Mouse (Mus musculus) ZHBTc4 (cell line): ENCODE results near the gene Nsun4.

Experiments used
- DNase-seq: peaks from one replicate; pipeline ENCODE4 v3.0.0-alpha.2; 2011; ENCODE audit warnings: low read depth, low spot score

Gene Nsun4

GRCm38 (mm10) chr4:116048130-116048920, 5.4 kb downstream of the Nsun4 start:
- DNase-seq, result no peak

DNA sequence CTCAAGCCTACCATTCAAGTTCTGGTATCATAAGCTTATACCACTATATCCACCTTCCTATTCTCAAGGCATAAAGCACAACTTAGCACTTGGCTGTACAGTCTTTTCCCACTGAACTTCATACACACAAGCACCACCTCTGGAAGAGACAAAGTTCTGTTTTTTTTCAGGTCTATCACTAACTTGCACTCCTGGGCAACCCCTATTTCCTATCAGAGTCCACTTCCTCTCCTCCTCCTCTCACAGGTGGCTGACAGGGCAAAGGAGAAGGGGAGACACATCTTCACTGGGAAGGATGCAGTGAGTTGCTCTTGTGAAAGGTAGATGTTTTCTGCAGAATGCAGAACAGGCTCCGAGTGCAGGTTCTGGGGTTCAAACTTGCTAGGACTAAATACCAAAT, 6.0 kb downstream of the Nsun4 start:
- no peak for DNase-seq

- DNase-seq, result no peak
Observed at GRCm38 (mm10) chr4:116046604-116047003, 7.1 kb downstream of the Nsun4 start.

DNA sequence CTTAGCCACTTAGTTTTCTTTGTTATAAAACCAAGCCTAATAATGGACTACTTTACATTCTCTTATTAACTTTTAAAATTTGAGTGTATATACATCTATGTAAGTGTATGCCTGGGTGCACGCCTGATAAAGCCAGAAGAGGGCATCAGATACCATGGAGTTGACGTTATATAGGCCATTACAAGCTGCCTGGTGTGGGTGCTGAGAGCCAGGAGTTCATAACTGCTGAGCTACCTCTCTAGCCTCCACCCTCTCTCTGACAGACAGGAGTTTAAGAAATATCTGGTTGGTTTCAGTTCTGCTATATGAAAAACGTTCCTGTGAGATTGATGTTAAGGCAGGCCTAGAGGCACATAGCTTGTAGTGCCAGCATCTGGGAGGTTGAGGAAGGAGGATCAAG, 11.5 kb downstream of the Nsun4 start:
- DNase-seq, result no peak

DNA sequence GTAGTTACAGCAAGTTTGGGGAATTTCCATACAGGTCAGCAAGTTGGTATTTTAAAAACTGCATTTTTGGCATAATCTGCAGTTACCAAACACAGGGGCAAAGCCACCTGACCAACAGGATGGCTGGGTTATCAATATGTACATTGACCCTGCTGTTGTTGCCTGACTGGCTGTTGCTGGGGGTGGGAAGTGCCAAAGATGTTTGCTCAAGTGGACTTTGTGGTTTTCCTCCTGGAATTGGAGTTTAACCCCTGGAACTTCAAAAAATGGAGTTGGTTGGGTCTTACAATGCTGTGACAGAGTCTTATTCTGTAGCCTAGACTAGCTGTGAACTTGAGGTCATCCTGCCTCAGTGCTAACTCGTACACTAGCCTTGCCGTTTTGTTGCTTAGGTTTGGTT, 13.2 kb downstream of the Nsun4 start:
- no peak for DNase-seq

GRCm38 (mm10) chr4:116033374-116033773, 20.3 kb downstream of the Nsun4 start:
- no peak for DNase-seq

DNA sequence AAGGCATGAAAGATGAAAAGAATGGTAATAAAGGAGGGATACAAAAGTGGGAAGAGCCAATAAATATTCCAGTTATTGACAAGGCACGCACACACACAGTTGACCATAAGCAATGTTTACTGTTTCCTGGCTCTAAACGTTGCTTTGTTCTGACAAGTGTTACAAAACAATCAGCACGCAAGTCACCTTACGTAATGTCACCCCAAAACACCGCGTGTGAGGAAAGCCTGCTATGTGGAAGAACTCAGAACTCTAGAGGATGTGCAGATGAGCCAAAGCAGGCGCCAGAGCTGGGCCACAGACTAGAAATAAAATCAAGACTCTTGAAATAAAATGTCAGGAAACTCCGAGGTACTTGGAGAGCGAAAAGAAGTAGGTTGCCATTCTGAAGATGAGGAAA, 20.8 kb downstream of the Nsun4 start:
- DNase-seq, result no peak

- DNase-seq, result no peak
Observed at GRCm38 (mm10) chr4:116017902-116018746, 35.6 kb downstream of the Nsun4 start, which contains the start of gene Faah. TSS of gene Faah (minus strand) at chr4:116017926.

GRCm38 (mm10) chr4:116017300-116017901, 36.3 kb downstream of the Nsun4 start:
- peak; percentile 89 for DNase-seq

DNA sequence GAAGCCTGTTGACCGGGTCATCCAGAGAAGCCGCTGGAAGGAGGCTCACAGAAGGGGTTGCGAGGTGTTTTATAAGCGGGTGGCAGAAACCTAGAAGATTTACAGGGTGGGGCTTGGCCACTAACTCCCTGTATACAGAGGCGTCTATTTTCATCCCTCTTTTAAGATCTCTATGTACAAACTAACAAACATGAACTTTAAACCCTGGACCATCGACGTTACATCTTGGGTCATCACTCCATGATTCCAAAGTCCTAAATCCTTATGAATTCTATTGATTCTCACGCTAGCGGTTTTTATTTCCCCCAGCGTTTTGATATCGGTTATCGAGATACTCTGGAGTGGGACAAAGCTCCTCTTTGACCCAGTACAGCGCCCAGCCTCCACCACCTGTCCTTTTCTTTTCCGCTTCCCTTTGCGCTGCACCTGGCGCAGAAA, 36.8 kb downstream of the Nsun4 start:
- no peak for DNase-seq

- DNase-seq, result no peak
Observed at GRCm38 (mm10) chr4:116016396-116016795, 37.3 kb downstream of the Nsun4 start.

DNA sequence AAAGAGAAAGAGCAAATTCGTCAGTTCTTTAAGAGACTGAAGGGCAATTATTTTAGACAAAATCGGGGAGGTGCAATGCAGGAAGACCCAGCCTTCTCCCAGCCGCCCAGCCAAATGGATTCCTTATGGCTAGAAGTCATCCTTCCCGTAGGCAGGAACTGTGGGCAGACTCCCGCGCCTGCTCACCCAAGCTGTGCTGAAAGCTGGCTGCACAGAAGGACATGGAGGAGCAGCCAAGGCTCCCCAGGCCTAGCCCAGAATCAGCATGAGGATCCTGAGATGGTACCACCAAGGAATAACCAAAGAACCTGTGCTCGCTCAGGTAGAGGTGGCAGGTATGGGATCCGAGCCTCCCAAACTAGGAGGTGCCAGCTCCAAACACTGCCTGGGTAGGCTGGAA, 37.7 kb downstream of the Nsun4 start:
- no peak for DNase-seq

GRCm38 (mm10) chr4:116015502-116015901, 38.2 kb downstream of the Nsun4 start:
- DNase-seq, result no peak

DNA sequence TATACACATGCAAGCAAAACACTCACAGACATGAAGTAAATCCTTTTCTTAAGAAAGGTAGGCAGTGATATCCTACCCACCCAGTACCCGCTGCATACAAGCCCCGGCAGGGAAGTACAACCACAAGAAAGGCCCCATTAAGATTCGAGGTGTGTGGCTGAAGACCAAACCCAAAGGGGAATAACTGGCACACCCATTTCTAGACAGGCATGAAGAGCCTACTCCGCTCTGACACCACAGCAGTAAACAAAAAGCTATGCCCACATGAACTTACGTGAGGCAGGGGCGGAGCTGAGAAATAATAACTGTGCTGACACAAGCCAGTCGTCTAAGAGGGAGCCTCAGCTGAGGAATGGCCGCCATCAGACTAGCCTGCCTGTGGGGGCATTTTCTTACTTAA, 43.5 kb downstream of the Nsun4 start:
- no peak for DNase-seq

- DNase-seq, result no peak
Observed at GRCm38 (mm10) chr4:116001206-116001605, 52.5 kb downstream of the Nsun4 start.

- DNase-seq, result no peak
Observed at GRCm38 (mm10) chr4:116000671-116001070, 53.0 kb downstream of the Nsun4 start.

DNA sequence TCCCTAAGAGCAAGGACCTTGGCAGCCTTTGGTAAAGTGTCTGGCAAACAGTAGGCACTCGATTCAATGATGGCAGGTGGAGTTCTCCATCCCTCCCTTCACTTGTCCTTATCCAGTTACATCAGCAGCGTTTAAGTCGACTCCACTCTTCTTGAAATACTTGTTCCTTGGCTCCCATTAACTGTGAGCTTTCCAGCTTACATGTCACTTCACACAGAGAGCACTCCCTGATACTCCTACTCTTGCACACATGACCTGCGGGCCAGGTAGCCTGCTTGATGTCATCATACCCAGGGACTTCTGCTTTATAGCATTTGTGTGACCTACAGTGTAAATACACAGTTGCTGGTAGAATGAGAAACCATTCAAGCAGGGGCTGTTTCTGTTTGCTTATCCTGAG, 56.9 kb downstream of the Nsun4 start:
- no peak for DNase-seq

DNA sequence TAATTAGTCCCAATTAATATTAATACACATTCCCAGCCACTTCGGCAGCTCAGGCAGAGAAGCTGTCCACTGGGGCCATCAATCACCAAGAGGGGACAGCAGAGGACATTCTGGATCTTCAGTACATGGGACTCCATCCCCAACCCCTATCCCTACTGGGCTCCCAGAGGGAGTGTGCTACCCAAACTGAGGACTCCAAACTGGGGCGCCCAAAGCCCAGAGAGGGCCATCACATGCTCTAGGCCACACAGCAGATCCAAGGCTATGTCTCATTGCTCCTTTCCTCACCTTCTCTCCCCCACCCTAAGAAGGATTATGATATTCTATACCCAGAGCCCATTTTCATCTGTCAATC, 58.3 kb downstream of the Nsun4 start:
- no peak for DNase-seq

GRCm38 (mm10) chr4:115994662-115995375, 58.9 kb downstream of the Nsun4 start:
- DNase-seq, result no peak

- no peak for DNase-seq
Observed at GRCm38 (mm10) chr4:115989382-115989781, 64.3 kb downstream of the Nsun4 start.

GRCm38 (mm10) chr4:115987858-115988530, 65.7 kb downstream of the Nsun4 start:
- DNase-seq, result no peak
